Mouse (Mus musculus) erythroblast, embryonic 14.5 days (primary cell): ENCODE measurements around the gene Clptm1. TPM values are rescaled to one million over a fixed set of nuclear protein-coding genes. Genes with fewer than 3 reads are reported as not detected.
A peak's percentile ranks its signal among the peaks of the same experiment; 100 is the strongest.
"Not testable (repeated sequence)": the region's sequence is repeated elsewhere in the genome, so short reads cannot be mapped to it uniquely, and the experiment has no call there.

Experiments
- H3K27me3 ChIP-seq: 2 replicates; pipeline ENCODE4 v1.6.1; 2012; ENCODE audit warnings: inconsistent platforms; ENCODE audit not compliant: control insufficient read depth
- H3K36me3 ChIP-seq: 2 replicates; pipeline ENCODE4 v1.6.1; 2012; ENCODE audit warnings: mild to moderate bottlenecking, inconsistent platforms; ENCODE audit not compliant: control insufficient read depth
- H3K4me1 ChIP-seq: 2 replicates; pipeline ENCODE4 v1.6.1; 2012; ENCODE audit warnings: inconsistent platforms; ENCODE audit not compliant: control insufficient read depth
- H3K4me3 ChIP-seq: replicated peaks from 2 replicates; pipeline ENCODE3; 2012; ENCODE audit warnings: moderate library complexity, mild to moderate bottlenecking, inconsistent platforms
- H3K9me3 ChIP-seq: 2 replicates; pipeline ENCODE4 v1.6.1; 2012; ENCODE audit warnings: low read length, inconsistent platforms, mixed read lengths; ENCODE audit not compliant: control insufficient read depth
- GATA1 ChIP-seq: IDR thresholded peaks from 2 replicates; pipeline ENCODE4 v1.6.1; 2012; ENCODE audit warnings: low read length, inconsistent platforms, mixed read lengths
- TAL1 ChIP-seq: IDR thresholded peaks from 3 replicates; pipeline ENCODE4 v1.6.1; 2012; ENCODE audit warnings: low read length, inconsistent platforms, mixed read lengths
- polyA plus RNA-seq: library from polyadenylated mRNA; stranded (reverse); fragments of >175 nt; gene quantifications from 2 replicates; pipeline ENCODE4 v1.2.3, GENCODE M21; 2012

Gene Clptm1
- polyA plus RNA-seq, 1 experiment: 15.2 TPM

GRCm38 (mm10) chr7:19695213-19695594 lies 30.4 kb upstream of the Clptm1 start:
- peaks cover 35% of the 10 kb centered on the region for H3K27me3 ChIP-seq
- H3K4me1 ChIP-seq: peaks cover 54% of the 10 kb centered on the region
- peaks cover 11% of the 10 kb centered on the region for H3K36me3 ChIP-seq
- TF ChIP-seq GATA1: no peak
- no peak for TF ChIP-seq TAL1
- no peak overlapping the region for H3K4me3 ChIP-seq
- H3K9me3 ChIP-seq: peaks cover 4% of the 10 kb centered on the region; the same call in 1 of the 2 replicates

- H3K27me3 ChIP-seq: peaks cover 34% of the 10 kb centered on the region
- peaks cover 50% of the 10 kb centered on the region for H3K4me1 ChIP-seq
These were observed 29.7 kb upstream of the Clptm1 start for GRCm38 (mm10) chr7:19694336-19695212.

DNA sequence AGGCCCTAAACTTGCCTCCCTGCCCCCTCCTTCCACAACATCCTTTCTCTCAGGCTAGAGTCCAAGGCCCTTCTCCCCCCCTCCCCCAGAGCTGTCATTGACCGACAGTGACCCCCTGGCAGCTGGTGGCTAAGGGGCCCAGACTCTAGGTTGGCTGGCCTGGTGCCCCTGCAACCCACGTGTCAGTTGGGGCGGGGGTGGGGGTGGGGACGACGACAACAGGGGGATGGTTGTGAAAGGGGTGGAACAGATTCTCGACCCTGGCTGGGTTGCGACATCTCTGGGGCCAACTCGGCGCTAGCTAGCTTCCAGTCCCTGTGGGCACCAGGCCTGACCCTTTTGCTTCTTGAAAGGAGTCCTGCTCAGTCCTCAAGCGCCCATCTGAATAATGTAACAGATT lies 28.6 kb upstream of the Clptm1 start:
- TF ChIP-seq TAL1 (no peak), GATA1 (no peak)
- peaks cover 38% of the 10 kb centered on the region for H3K4me1 ChIP-seq

More at GRCm38 (mm10) chr7:19694336-19695212, 29.7 kb upstream of the Clptm1 start:
- H3K9me3 ChIP-seq: peaks cover 4% of the 10 kb centered on the region; the same call in 1 of the 2 replicates
- no peak for TF ChIP-seq GATA1
- TF ChIP-seq TAL1: no peak
- H3K36me3 ChIP-seq: peaks cover 11% of the 10 kb centered on the region
- H3K4me3 ChIP-seq: no peak overlapping the region

DNA sequence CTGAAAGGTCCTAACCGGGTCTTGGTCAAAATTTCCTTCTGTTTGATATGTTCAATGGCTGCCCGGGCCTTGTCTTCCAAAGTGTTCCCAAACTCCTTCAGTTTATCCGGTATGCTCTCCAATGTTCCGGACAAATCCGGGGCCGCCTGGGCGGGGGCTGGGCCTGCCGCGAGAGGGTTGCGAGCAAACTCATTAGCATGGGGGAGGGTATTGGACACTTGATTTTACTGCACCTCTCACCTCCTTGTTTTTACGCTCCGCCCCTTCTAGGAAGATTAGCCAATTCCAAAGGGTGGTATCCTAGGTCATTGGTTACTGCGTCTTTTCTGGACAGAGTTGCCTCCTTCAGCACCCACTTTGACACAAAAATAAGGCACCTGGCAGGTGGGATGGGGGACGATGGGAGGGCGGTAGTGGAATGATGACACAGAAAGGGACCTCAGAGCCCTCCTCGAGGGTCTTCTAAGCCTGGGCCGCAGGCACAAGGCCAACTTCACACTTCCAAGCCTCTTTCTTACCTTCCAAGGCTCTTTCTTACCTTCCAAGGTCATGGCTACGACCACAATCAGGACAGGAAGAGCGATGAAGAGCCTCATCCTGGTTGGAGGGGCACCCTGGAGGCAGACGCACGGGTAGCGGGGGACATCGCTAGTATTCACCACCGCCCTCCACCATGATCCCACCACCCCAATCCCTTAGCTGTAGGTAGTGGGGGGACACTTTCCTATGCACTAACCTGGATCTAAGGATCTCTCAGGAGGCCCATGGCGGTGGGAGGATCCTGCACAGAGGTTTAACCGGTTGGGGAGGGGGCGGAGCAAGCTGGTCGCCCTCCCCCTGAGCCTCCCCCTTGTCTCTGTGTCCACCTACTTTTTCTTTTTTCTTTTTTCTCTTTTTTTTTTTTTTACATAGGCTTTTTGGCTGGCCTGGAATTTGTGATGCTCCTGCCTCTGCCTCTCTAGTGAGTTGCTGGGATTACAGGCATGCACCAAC lies 27.3 kb upstream of the Clptm1 start, which contains the start of gene Apoc1:
TSS of gene Apoc1 (minus strand) at position 788 of the 993 bp plus-strand sequence.
- Histone ChIP-seq H3K9me3 (peaks cover 4% of the 10 kb centered on the region; the same call in 1 of the 2 replicates), H3K4me3 (peak within 1 kb of the TSS; percentile 46), H3K27me3 (peaks cover 10% of the 10 kb centered on the region), H3K36me3 (peaks cover 9% of the 10 kb centered on the region), H3K4me1 (peaks cover 33% of the 10 kb centered on the region)
- TF ChIP-seq TAL1 (no peak), GATA1 (no peak)

More for the DNA sequence above, 28.6 kb upstream of the Clptm1 start:
- Histone ChIP-seq H3K27me3 (peaks cover 22% of the 10 kb centered on the region), H3K36me3 (peaks cover 11% of the 10 kb centered on the region), H3K4me3 (no peak overlapping the region), H3K9me3 (peaks cover 4% of the 10 kb centered on the region; the same call in 1 of the 2 replicates)

DNA sequence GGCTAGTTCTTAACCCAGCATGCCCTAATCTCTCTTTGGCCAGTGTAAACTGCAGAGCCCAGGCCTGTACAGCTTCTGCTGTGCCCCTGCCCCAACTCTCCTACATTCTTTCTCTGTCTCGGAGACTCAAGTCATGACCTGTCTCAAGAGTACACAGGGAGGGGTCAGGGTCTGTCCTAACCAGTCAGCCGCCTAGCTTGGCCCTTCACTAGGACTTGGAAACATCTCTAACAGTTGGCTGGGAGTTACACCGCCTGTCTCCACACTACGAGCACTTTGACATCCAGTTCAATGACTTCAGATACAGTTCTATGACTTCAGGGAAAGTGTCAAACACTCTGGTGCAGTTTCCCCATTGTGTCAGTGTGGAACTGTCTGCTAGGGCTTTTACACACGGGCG lies 26.6 kb upstream of the Clptm1 start:
- H3K4me3 ChIP-seq: peak overlapping the region; percentile 42
- peaks cover 1% of the 10 kb centered on the region; the same call in 1 of the 2 replicates for H3K9me3 ChIP-seq
- peaks cover 3% of the 10 kb centered on the region for H3K27me3 ChIP-seq
- peaks cover 3% of the 10 kb centered on the region for H3K36me3 ChIP-seq
- H3K4me1 ChIP-seq: peaks cover 33% of the 10 kb centered on the region
- TF ChIP-seq TAL1 (no peak), GATA1 (no peak)

DNA sequence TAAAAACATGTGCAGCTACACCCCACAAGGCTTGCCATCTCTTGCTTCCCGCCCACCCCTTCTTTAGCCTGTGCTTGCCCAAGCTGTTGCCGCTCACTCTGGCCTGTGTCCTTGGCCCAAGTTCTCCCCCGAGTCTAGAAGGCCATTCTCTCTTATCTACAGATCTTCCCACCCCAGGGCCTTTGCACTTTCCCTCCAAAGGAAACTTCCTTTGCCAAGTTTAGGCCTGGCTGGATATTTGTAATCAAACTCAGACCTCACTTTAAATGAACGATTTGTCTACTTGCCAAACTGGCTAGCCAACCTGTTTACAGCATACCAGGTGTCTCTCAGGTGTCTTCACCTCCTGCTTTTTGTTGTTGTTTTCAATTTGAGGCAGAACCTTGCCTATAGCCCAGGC lies 26.0 kb upstream of the Clptm1 start:
- TF ChIP-seq TAL1: no peak
- TF ChIP-seq GATA1: no peak
- peaks cover 29% of the 10 kb centered on the region for H3K4me1 ChIP-seq
- no peaks in the 10 kb centered on the region for H3K27me3 ChIP-seq
- no peak overlapping the region for H3K4me3 ChIP-seq
- H3K36me3 ChIP-seq: no peaks in the 10 kb centered on the region; the same call in 1 of the 2 replicates
- H3K9me3 ChIP-seq: no peaks in the 10 kb centered on the region

DNA sequence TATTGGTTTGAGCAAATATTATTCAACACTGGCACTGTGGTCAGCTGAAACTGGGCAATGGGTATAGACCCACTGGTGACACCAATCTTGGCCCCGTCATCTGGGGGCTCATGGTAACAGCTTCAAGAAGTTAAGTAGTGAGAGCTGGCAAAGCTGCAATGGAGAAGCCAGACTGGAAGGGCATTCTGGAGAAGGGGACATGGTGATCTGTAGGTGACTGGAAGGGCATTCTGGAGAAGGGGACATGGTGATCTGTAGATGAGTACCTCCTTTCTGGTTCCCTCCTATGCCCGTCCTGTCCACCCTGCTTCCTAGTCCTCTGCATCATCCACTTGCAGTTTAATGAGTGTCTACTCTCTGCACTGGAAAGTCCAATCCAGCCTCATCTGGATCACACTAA lies 23.8 kb upstream of the Clptm1 start:
- H3K9me3 ChIP-seq: no peaks in the 10 kb centered on the region
- TF ChIP-seq TAL1: no peak
- TF ChIP-seq GATA1: no peak
- H3K27me3 ChIP-seq: no peaks in the 10 kb centered on the region
- H3K36me3 ChIP-seq: no peaks in the 10 kb centered on the region; the same call in 1 of the 2 replicates
- H3K4me3 ChIP-seq: no peak overlapping the region
- peaks cover 14% of the 10 kb centered on the region for H3K4me1 ChIP-seq

DNA sequence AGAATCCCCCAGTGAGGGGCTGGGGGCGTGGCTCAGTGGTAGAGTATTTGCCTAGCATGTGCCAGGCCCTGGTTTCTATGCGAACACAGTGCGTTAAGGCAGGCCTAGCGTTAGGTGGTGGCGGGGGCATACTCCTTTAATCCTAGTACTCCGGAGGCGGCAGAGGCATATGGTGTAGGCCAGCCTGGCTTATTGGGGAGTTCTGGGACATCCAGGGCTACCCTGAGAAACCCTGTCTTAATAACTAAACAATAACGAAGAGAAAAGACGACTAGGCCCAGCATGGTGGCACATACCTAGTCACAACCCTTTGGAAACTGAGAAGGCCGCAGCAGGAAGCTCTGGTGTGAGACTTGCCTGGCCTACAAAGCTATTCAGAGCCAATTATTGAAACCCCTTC lies 23.3 kb upstream of the Clptm1 start:
- TF ChIP-seq GATA1 (no peak), TAL1 (no peak)
- H3K9me3 ChIP-seq: no peaks in the 10 kb centered on the region
- H3K27me3 ChIP-seq: no peaks in the 10 kb centered on the region
- no peaks in the 10 kb centered on the region; the same call in 1 of the 2 replicates for H3K36me3 ChIP-seq
- peaks cover 10% of the 10 kb centered on the region for H3K4me1 ChIP-seq
- no peak overlapping the region for H3K4me3 ChIP-seq

- not testable (repeated sequence) for H3K9me3 ChIP-seq, H3K36me3 ChIP-seq, H3K4me3 ChIP-seq, H3K4me1 ChIP-seq, H3K27me3 ChIP-seq
These were observed 22.2 kb upstream of the Clptm1 start for GRCm38 (mm10) chr7:19686927-19687583.
